Mouse (Mus musculus) common myeloid progenitor, adult 5-6 weeks (primary cell): ENCODE measurements around the gene Nxf3. TPM values are rescaled to one million over a fixed set of nuclear protein-coding genes. Genes with fewer than 3 reads are reported as not detected.

Source experiments
- total RNA-seq: library from RNA; stranded (forward); fragments of 200-1000, 187-1606 nt; gene quantifications from 2 replicates; pipeline ENCODE4 v1.2.3, GENCODE M21; 2017

The Nxf3 gene
- total RNA-seq, 1 experiment from 2014 or later = not detected

Other genes with a start within 250 kb of the Nxf3 start
- 2.0 and 2.3 TPM in 2 replicates for gene Gprasp2, start 246.2 kb downstream of the Nxf3 start, total RNA-seq
- 3.2 TPM in 1 of 2 replicates, not detected in the other for gene Arxes2, start 91.4 kb downstream of the Nxf3 start, total RNA-seq
- 2.3 TPM in 1 of 2 replicates, not detected in the other for gene Arxes1, start 51.9 kb downstream of the Nxf3 start, total RNA-seq
- not detected in 2 replicates for gene Bex2, start 17.0 kb downstream of the Nxf3 start, total RNA-seq
- 25.8 and 39.1 TPM in 2 replicates for gene Bex4, start 53.7 kb upstream of the Nxf3 start, total RNA-seq
- gene Tceal8, start 87.1 kb upstream of the Nxf3 start, total RNA-seq = 83.7 and 101 TPM in 2 replicates
- gene Tceal5, start 118.6 kb upstream of the Nxf3 start, total RNA-seq = 0.97 TPM in 1 of 2 replicates, not detected in the other
- gene Tceal7, start 129.5 kb upstream of the Nxf3 start, total RNA-seq = not detected in 2 replicates
- gene Bex1, start 130.3 kb upstream of the Nxf3 start, total RNA-seq = 10.5 and 12.3 TPM in 2 replicates
- 264 and 277 TPM in 2 replicates for gene Tceal9, start 159.8 kb upstream of the Nxf3 start, total RNA-seq
- gene Bex3, start 185.0 kb upstream of the Nxf3 start, total RNA-seq = 127 and 175 TPM in 2 replicates